Mouse (Mus musculus) cortical plate, adult 2 months (tissue): ENCODE measurements at regions not wholly inside any gene's neighbourhood (a gene's known extent, or its start where the extent isn't known, plus 50 kb on each side); places are given as distances from the start of the nearest gene placed in this dataset.

Experiments used
- CTCF ChIP-seq: fragments of 200-500 bp; IDR thresholded peaks from 2 replicates; pipeline ENCODE4 v1.5.1; 2011; ENCODE audit warnings: mild to moderate bottlenecking, control low read depth, low read length; ENCODE audit not compliant: insufficient read depth; ENCODE audit errors: extremely low read depth
- POLR2A ChIP-seq: fragments of 200-500 bp; IDR thresholded peaks from 2 replicates; pipeline ENCODE4 v1.6.1; 2011; ENCODE audit warnings: mild to moderate bottlenecking, low read length, control low read depth; ENCODE audit not compliant: insufficient read depth; ENCODE audit errors: extremely low read depth

DNA sequence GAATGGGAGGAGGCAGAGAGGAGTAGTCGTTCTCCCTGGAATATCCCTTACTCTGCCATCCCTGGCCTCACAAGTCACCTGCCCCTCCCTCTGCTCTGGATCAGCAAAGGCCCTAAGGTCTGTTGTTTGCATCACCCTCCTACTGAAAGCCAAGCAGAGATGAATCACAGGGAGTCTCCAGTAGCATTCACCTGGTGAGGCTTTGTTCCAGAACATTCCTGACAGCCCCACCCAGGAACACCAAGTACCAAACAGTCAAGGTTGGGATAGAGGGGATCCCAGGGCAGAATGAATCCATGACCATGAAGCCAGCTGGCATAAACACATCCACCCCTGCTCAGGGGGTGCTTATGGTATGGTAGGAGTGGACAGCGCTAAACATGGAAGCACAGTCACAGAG, 67.4 kb upstream of the Hdhd5 start:
- TF ChIP-seq CTCF = no peak
- TF ChIP-seq POLR2A = no peak
